Mouse (Mus musculus) bone marrow macrophage, adult 2 months (primary cell): ENCODE measurements around the gene Lbhd1.
"Not testable (repeated sequence)": the region's sequence is repeated elsewhere in the genome, so short reads cannot be mapped to it uniquely, and the experiment has no call there.

Experiments used
- CTCF ChIP-seq: IDR thresholded peaks from 2 replicates; pipeline ENCODE4 v1.5.1; 2012; ENCODE audit warnings: low read depth, mild to moderate bottlenecking, low read length, moderate library complexity
- POLR2A ChIP-seq: IDR thresholded peaks from 2 replicates; pipeline ENCODE4 v1.6.1; 2012; ENCODE audit warnings: mild to moderate bottlenecking, low read depth, low read length, borderline replicate concordance

DNA sequence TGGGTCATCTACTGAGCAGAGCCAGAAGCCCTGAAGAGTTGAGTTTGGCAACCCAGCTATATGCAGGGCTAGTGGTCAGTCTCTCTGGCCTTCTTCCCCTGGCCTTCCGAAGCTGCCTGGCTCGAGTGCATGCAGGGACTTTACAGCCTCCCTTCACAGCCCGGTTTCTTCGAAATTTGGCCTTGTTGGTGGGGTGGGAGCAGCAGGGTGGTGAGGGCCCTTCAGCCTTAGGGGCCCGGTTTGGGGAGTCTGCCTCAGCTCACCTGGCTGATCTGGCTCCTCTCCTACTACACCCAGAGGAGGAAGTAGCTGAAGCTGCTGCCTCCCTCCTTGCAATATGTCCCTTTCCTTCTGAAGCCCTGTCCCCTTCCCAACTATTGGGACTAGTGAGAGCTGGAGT, 12.7 kb downstream of the Lbhd1 start:
- TF ChIP-seq CTCF, POLR2A: not testable (repeated sequence)
